Mouse (Mus musculus) midbrain, embryonic 14.5 days (tissue): ENCODE data around the gene Tmem273. TPM values are rescaled to one million over a fixed set of nuclear protein-coding genes. Genes with fewer than 3 reads are reported as not detected.
A peak's percentile ranks its signal among the peaks of the same experiment; 100 is the strongest.

Source experiments
- ATAC-seq: fragments of 200-750 bp; cut with Nextera tagmentation; 2 replicates; pipeline ENCODE4 v1.8.0; 2017; ENCODE audit warnings: moderate number of reproducible peaks, moderate library complexity; ENCODE audit not compliant: low FRiP score, low TSS enrichment
- DNase-seq: peaks from one replicate; pipeline ENCODE4 v3.0.0-alpha.2; 2015
- H3K27ac ChIP-seq: fragments of 300-500 bp; sonication (generic); replicated peaks from 2 replicates; pipeline ENCODE4 v1.5.1; 2014; ENCODE audit warnings: mild to moderate bottlenecking, low read depth, low read length, moderate library complexity
- H3K27me3 ChIP-seq: fragments of 300-500 bp; sonication (generic); 2 replicates; pipeline ENCODE4 v1.6.1; 2014; ENCODE audit warnings: low read length, control low read depth, mixed read lengths; ENCODE audit not compliant: control insufficient read depth, insufficient read depth
- H3K36me3 ChIP-seq: fragments of 300-500 bp; sonication (generic); 2 replicates; pipeline ENCODE4 v1.6.1; 2014; ENCODE audit warnings: low read length, control low read depth; ENCODE audit not compliant: control insufficient read depth, insufficient read depth
- H3K4me1 ChIP-seq: fragments of 300-500 bp; sonication (generic); 2 replicates; pipeline ENCODE4 v1.6.1; 2014; ENCODE audit warnings: mild to moderate bottlenecking, antibody characterized with exemption, low read length, control low read depth; ENCODE audit not compliant: control insufficient read depth, insufficient read depth
- H3K4me2 ChIP-seq: fragments of 300-500 bp; sonication (generic); 2 replicates; pipeline ENCODE4 v1.6.1; 2014; ENCODE audit warnings: mild to moderate bottlenecking, low read length, moderate library complexity
- H3K4me3 ChIP-seq: fragments of 300-500 bp; sonication (generic); replicated peaks from 2 replicates; pipeline ENCODE4 v1.5.1; 2014; ENCODE audit warnings: low read depth, low read length
- H3K9ac ChIP-seq: fragments of 300-500 bp; sonication (generic); replicated peaks from 2 replicates; pipeline ENCODE4 v1.6.1; 2014; ENCODE audit warnings: mild to moderate bottlenecking, low read length, moderate library complexity
- H3K9me3 ChIP-seq: fragments of 300-500 bp; sonication (generic); 2 replicates; pipeline ENCODE4 v1.6.1; 2016; ENCODE audit warnings: low read length, control low read depth, mixed read lengths; ENCODE audit not compliant: control insufficient read depth
- WGBS: fragments of 180-500 bp; shearing (Covaris S2); extraction: QIAGEN DNeasy Blood & Tissue Kit; methylation state at CpG from one replicate; pipeline ENCODE4 v1.1.7; 2014; 5-methylcytosine and 5-hydroxymethylcytosine counted together
- polyA plus RNA-seq: library from polyadenylated mRNA; unstranded; fragments of >200 nt; fragmentation: Nextera tagmentation; extraction: Ambion mirVana; gene quantifications from 2 replicates; pipeline ENCODE4 v1.2.1, GENCODE M21; 2014

Gene Tmem273
- polyA plus RNA-seq, 1 experiment from 2014 or later, result 0.33 TPM

GRCm38 (mm10) chr14:32797803-32798202 is 12.0 kb downstream of the Tmem273 start:
- H3K27ac ChIP-seq, result no peak overlapping the region
- 0 out of 2 replicates have a peak, but pooled peaks cover 3% of the 10 kb centered on the region for H3K4me1 ChIP-seq
- H3K4me2 ChIP-seq, result no peak overlapping the region
- DNase-seq (no peak), ATAC-seq (no peak)
- WGBS, result 92% methylated on average over 2 of the region's 2 CpGs
- no peaks in the 10 kb centered on the region for H3K36me3 ChIP-seq
- no peaks in the 10 kb centered on the region for H3K9me3 ChIP-seq
- H3K27me3 ChIP-seq, result no peaks in the 10 kb centered on the region
- H3K4me3 ChIP-seq, result no peak overlapping the region
- H3K9ac ChIP-seq, result no peak overlapping the region

GRCm38 (mm10) chr14:32798355-32798754 is 12.6 kb downstream of the Tmem273 start:
- 89% methylated on average over 4 of the region's 4 CpGs for WGBS
- Histone ChIP-seq H3K9me3 (no peaks in the 10 kb centered on the region), H3K9ac (no peak overlapping the region)

GRCm38 (mm10) chr14:32800048-32800447 is 14.3 kb downstream of the Tmem273 start:
- no peak overlapping the region for H3K4me2 ChIP-seq

More at GRCm38 (mm10) chr14:32798355-32798754, 12.6 kb downstream of the Tmem273 start:
- Histone ChIP-seq H3K4me2 (no peak overlapping the region), H3K4me1 (0 out of 2 replicates have a peak, but pooled peaks cover 3% of the 10 kb centered on the region), H3K27me3 (no peaks in the 10 kb centered on the region), H3K4me3 (no peak overlapping the region), H3K27ac (no peak overlapping the region), H3K36me3 (no peaks in the 10 kb centered on the region)
- no peak for ATAC-seq
- no peak for DNase-seq

DNA sequence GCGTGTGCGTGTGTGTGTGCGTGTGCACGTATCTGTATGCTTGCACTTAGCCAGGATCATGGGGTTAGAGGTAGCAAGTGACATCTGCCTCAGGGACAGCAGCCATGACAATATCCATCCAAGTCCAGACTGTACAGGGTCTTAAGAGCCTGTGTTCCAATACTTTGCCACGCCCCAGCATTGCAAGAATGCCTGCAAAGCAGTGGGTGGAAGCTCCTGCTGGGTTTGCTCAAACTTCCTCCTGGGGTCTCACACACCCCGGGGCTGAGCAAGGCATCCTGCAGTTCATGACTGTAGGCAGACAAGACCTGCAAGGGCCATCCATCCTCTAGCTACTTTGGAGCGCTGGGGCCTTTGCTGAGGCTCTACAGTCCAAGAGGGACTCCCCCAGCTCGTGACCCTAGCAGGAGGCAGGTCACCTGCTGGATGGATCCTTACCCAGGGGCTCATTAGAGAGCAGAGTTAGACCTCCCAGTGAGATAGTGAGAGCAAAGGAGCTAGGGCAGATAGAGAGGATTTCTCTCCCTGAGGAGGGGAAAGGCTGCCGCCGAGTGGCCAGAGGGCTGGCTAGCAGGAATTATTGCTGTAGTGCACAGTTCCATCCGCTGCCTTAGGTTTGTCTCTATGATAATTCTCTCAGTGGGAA is 15.4 kb downstream of the Tmem273 start:
- 56% methylated on average over 11 of the region's 11 CpGs for WGBS

More at GRCm38 (mm10) chr14:32800048-32800447, 14.3 kb downstream of the Tmem273 start:
- DNase-seq (no peak), ATAC-seq (no peak)
- Histone ChIP-seq H3K4me3 (no peak overlapping the region), H3K36me3 (no peaks in the 10 kb centered on the region), H3K9ac (no peak overlapping the region), H3K9me3 (no peaks in the 10 kb centered on the region), H3K27ac (no peak overlapping the region), H3K4me1 (0 out of 2 replicates have a peak, but pooled peaks cover 3% of the 10 kb centered on the region), H3K27me3 (no peaks in the 10 kb centered on the region)
- WGBS, result 94% methylated on average over 7 of the region's 7 CpGs

GRCm38 (mm10) chr14:32801662-32802024 is 15.9 kb downstream of the Tmem273 start:
- H3K9ac ChIP-seq, result no peak overlapping the region
- H3K27ac ChIP-seq, result no peak overlapping the region
- no peaks in the 10 kb centered on the region for H3K9me3 ChIP-seq
- H3K4me1 ChIP-seq, result 0 out of 2 replicates have a peak, but pooled peaks cover 3% of the 10 kb centered on the region
- no peaks in the 10 kb centered on the region for H3K27me3 ChIP-seq
- ATAC-seq, result no peak
- H3K4me2 ChIP-seq, result no peak overlapping the region
- no peaks in the 10 kb centered on the region for H3K36me3 ChIP-seq
- no peak overlapping the region for H3K4me3 ChIP-seq
- no peak for DNase-seq

More for the DNA sequence above, 15.4 kb downstream of the Tmem273 start:
- no peaks in the 10 kb centered on the region for H3K36me3 ChIP-seq
- H3K4me1 ChIP-seq, result 0 out of 2 replicates have a peak, but pooled peaks cover 3% of the 10 kb centered on the region
- H3K9me3 ChIP-seq, result no peaks in the 10 kb centered on the region
- no peak overlapping the region for H3K27ac ChIP-seq
- H3K27me3 ChIP-seq, result no peaks in the 10 kb centered on the region
- no peak overlapping the region for H3K9ac ChIP-seq
- H3K4me3 ChIP-seq, result no peak overlapping the region
- no peak overlapping the region for H3K4me2 ChIP-seq
- DNase-seq, result peak; percentile 69
- no peak for ATAC-seq

DNA sequence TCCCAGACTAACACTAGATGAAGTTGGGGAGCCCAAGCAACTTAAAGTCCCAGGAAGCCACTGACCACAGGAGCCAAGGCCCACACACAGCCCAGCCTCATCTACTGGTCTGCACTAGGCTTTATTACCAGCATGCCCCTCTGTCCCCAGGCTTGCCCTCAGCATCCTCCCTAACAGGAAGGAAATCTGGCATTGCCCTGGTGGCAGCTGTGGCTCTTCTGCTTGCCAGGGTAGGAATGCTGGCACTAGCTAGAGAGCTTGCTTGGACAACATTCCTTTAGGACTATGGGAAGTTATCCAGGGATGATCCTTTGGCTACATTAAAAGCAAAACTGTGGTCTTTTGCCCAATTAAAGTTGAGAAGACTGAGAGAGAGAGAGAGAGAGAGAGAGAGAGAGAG is 24.3 kb downstream of the Tmem273 start:
- Histone ChIP-seq H3K4me1 (no peaks in the 10 kb centered on the region), H3K27me3 (no peaks in the 10 kb centered on the region), H3K9ac (no peak overlapping the region), H3K36me3 (no peaks in the 10 kb centered on the region), H3K9me3 (no peaks in the 10 kb centered on the region), H3K27ac (no peak overlapping the region), H3K4me2 (no peak overlapping the region), H3K4me3 (no peak overlapping the region)
- ATAC-seq (no peak), DNase-seq (no peak)

DNA sequence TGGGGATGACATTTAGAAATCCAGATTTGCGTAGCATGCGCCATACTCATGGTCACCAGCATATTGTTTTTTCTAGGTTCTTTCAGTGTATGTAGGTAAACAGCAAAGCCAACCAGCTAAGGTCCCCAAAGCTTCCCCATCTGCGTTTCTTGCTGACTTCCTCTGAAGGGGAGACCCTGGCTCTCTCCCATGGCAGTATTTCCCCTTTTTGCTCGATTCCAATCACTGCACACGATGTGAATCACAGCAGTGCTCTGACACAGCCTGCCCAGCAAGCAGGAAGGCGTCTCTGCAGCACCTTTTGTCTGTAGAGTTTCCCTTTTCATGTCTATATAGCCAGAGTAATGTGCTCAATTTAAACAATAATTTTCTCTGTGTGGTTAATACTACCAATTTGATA is 26.7 kb downstream of the Tmem273 start:
- Histone ChIP-seq H3K27ac (no peak overlapping the region), H3K9me3 (no peaks in the 10 kb centered on the region), H3K27me3 (no peaks in the 10 kb centered on the region), H3K4me1 (no peaks in the 10 kb centered on the region), H3K36me3 (no peaks in the 10 kb centered on the region), H3K9ac (no peak overlapping the region), H3K4me3 (no peak overlapping the region), H3K4me2 (no peak overlapping the region)
- DNase-seq (no peak), ATAC-seq (no peak)
- WGBS, result 76% methylated on average over 6 of the region's 6 CpGs

GRCm38 (mm10) chr14:32814961-32815360 is 29.2 kb downstream of the Tmem273 start:
- 65% methylated on average over 4 of the region's 4 CpGs for WGBS
- Histone ChIP-seq H3K4me1 (no peaks in the 10 kb centered on the region), H3K4me3 (no peak overlapping the region), H3K9ac (no peak overlapping the region), H3K4me2 (no peak overlapping the region), H3K27ac (no peak overlapping the region), H3K36me3 (no peaks in the 10 kb centered on the region), H3K9me3 (no peaks in the 10 kb centered on the region), H3K27me3 (no peaks in the 10 kb centered on the region)
- ATAC-seq (no peak), DNase-seq (no peak)

DNA sequence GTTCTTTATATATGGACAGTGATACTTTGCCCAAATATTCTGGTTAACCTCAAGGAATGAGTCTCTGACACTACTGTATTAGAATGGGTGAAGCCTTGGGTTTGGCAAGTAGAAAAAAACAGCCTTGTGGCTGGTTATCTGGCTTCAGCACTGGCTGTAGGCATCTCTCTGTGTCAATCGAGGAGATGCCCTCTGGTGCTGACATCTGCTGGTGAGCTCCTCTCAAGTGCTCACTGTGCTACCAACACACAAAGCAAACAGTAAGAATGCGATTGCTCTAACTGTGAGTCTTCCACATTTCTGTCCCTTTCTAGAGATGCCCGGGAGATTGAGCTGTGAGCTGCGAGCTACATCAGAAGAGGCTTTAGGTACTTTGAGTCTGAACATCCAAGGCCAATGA is 30.8 kb downstream of the Tmem273 start:
- H3K9me3 ChIP-seq, result no peaks in the 10 kb centered on the region
- WGBS, result 80% methylated on average over 4 of the region's 4 CpGs
- H3K27me3 ChIP-seq, result no peaks in the 10 kb centered on the region
- H3K4me3 ChIP-seq, result no peak overlapping the region
- H3K9ac ChIP-seq, result no peak overlapping the region
- no peaks in the 10 kb centered on the region for H3K36me3 ChIP-seq
- no peak overlapping the region for H3K27ac ChIP-seq
- H3K4me2 ChIP-seq, result no peak overlapping the region
- H3K4me1 ChIP-seq, result no peaks in the 10 kb centered on the region
- ATAC-seq (no peak), DNase-seq (no peak)
